Mouse (Mus musculus) liver, embryonic 14.5 days (tissue): ENCODE measurements around the gene Adamts13. TPM values are rescaled to one million over a fixed set of nuclear protein-coding genes. Genes with fewer than 3 reads are reported as not detected.
A peak's percentile ranks its signal among the peaks of the same experiment; 100 is the strongest.

ENCODE experiments used
- ATAC-seq: fragments of 200-750 bp; cut with Nextera tagmentation; 2 replicates; pipeline ENCODE4 v1.8.0; 2017; ENCODE audit warnings: moderate number of reproducible peaks, mild to moderate bottlenecking, moderate library complexity; ENCODE audit not compliant: insufficient read depth
- DNase-seq, 3 experiments: peaks; one replicate each; pipeline ENCODE4 v3.0.0-alpha.2; 2012 to 2013; ENCODE audit warnings: low read depth in 3 of 3, low spot score in 3 of 3
- H3K27ac ChIP-seq: fragments of 300-500 bp; sonication (generic); 2 replicates; pipeline ENCODE4 v1.5.1; 2014; ENCODE audit warnings: moderate library complexity, mild to moderate bottlenecking, control low read depth, inconsistent platforms
- H3K27me3 ChIP-seq: fragments of 300-500 bp; sonication (generic); 2 replicates; pipeline ENCODE4 v1.6.1; 2014; ENCODE audit warnings: mild to moderate bottlenecking, low read length, moderate library complexity; ENCODE audit not compliant: control insufficient read depth, insufficient read depth
- H3K36me3 ChIP-seq: fragments of 300-500 bp; sonication (generic); replicated peaks from 2 replicates; pipeline ENCODE4 v1.6.1; 2014; ENCODE audit warnings: low read depth; ENCODE audit not compliant: control insufficient read depth, insufficient read depth
- H3K4me1 ChIP-seq, 2 experiments: fragments of 200-500 bp in 1 of 2; fragments of 300-500 bp in 1 of 2; sonication (generic) in 1 of 2; replicated peaks; 2 replicates each; pipeline ENCODE4 v1.6.1; 2012 to 2014; ENCODE audit warnings: antibody characterized with exemption in 1 of 2, inconsistent platforms in 1 of 2, low read length in 1 of 2; ENCODE audit not compliant: control insufficient read depth in 2 of 2, insufficient read depth in 2 of 2
- H3K4me2 ChIP-seq: fragments of 300-500 bp; sonication (generic); 2 replicates; pipeline ENCODE4 v1.6.1; 2014; ENCODE audit warnings: low read depth, mild to moderate bottlenecking, control low read depth, moderate library complexity
- H3K4me3 ChIP-seq, 2 experiments: fragments of 200-500 bp in 1 of 2; fragments of 300-500 bp in 1 of 2; sonication (generic) in 1 of 2; 2 replicates each; pipeline ENCODE4 v1.5.1; 2012 to 2014; ENCODE audit warnings: low read depth in 2 of 2, low read length in 2 of 2, mild to moderate bottlenecking in 2 of 2, control low read depth in 1 of 2, inconsistent platforms in 1 of 2, moderate library complexity in 1 of 2; ENCODE audit not compliant: insufficient read depth in 1 of 2
- H3K9ac ChIP-seq: fragments of 300-500 bp; sonication (generic); replicated peaks from 2 replicates; pipeline ENCODE4 v1.6.1; 2014; ENCODE audit warnings: mild to moderate bottlenecking, control low read depth, moderate library complexity
- H3K9me3 ChIP-seq: fragments of 300-500 bp; sonication (generic); 2 replicates; pipeline ENCODE4 v1.6.1; 2016; ENCODE audit warnings: low read length, mixed read lengths; ENCODE audit not compliant: control insufficient read depth
- CTCF ChIP-seq: IDR thresholded peaks from 2 replicates; pipeline ENCODE4 v1.5.1; 2016; ENCODE audit warnings: antibody characterized with exemption, low read depth, control low read depth
- EP300 ChIP-seq: IDR thresholded peaks from 2 replicates; pipeline ENCODE4 v1.6.1; 2016; ENCODE audit warnings: antibody characterized with exemption, low read depth
- WGBS: fragments of 180-500 bp; shearing (Covaris S2); extraction: QIAGEN DNeasy Blood & Tissue Kit; methylation state at CpG from one replicate; pipeline ENCODE4 v1.1.7; 2014; ENCODE audit not compliant: insufficient replicate concordance; 5-methylcytosine and 5-hydroxymethylcytosine counted together
- polyA plus RNA-seq, 2 experiments: library from polyadenylated mRNA; depleted of rRNA in 1 of 2; stranded (reverse) in 1 of 2; unstranded in 1 of 2; fragments of >200 nt; fragmentation: Nextera tagmentation in 1 of 2; extraction: Ambion mirVana in 1 of 2; gene quantifications; 2 replicates each; pipeline versions ENCODE4 v1.2.1 to v1.2.3; 2012 to 2014

The Adamts13 gene
- polyA plus RNA-seq, 2 experiments = 0.89 to 1.8 TPM

GRCm38 (mm10) chr2:27039286-27039685 is 66.1 kb downstream of the Adamts13 start:
- TF ChIP-seq EP300 (no peak), CTCF (peak; percentile 58)
- H3K9ac ChIP-seq = no peak overlapping the region
- no peak overlapping the region for H3K4me2 ChIP-seq
- peaks cover 0 to 7% of the 10 kb centered on the region in 2 experiments; a peak in 1 of 4 replicates for H3K4me1 ChIP-seq
- no peaks in the 10 kb centered on the region for H3K9me3 ChIP-seq
- H3K4me3 ChIP-seq = no peak overlapping the region
- no peaks in the 10 kb centered on the region for H3K27me3 ChIP-seq
- H3K36me3 ChIP-seq = no peaks in the 10 kb centered on the region
- no peak for ATAC-seq
- WGBS = 0% methylated on average over 1 of the region's 1 CpGs
- no peak for DNase-seq
- H3K27ac ChIP-seq = no peak overlapping the region

- TF ChIP-seq EP300 (no peak), CTCF (no peak)
- H3K27ac ChIP-seq = no peak overlapping the region
- peak; percentile 70 for ATAC-seq
Observed at GRCm38 (mm10) chr2:27042131-27042844, 69.1 kb downstream of the Adamts13 start.

GRCm38 (mm10) chr2:27043461-27043860 is 70.2 kb downstream of the Adamts13 start:
- 22% methylated on average over 3 of the region's 3 CpGs for WGBS
- no peak overlapping the region for H3K4me3 ChIP-seq
- TF ChIP-seq CTCF (peak; percentile 85), EP300 (no peak)
- ATAC-seq (peak; percentile 50; the same call in 1 of the 2 replicates), DNase-seq (peak in 1 of 3 experiments; percentile 35)
- no peaks in the 10 kb centered on the region for H3K9me3 ChIP-seq
- H3K27ac ChIP-seq = no peak overlapping the region
- H3K4me1 ChIP-seq = peaks cover 0 to 9% of the 10 kb centered on the region in 2 experiments; a peak in 2 of 4 replicates
- no peaks in the 10 kb centered on the region for H3K27me3 ChIP-seq
- no peaks in the 10 kb centered on the region for H3K36me3 ChIP-seq
- H3K9ac ChIP-seq = no peak overlapping the region
- H3K4me2 ChIP-seq = no peak overlapping the region

More at GRCm38 (mm10) chr2:27042131-27042844, 69.1 kb downstream of the Adamts13 start:
- Histone ChIP-seq H3K36me3 (no peaks in the 10 kb centered on the region), H3K27me3 (no peaks in the 10 kb centered on the region), H3K4me1 (peaks cover 0 to 7% of the 10 kb centered on the region in 2 experiments; a peak in 1 of 4 replicates), H3K9me3 (no peaks in the 10 kb centered on the region), H3K4me3 (no peak overlapping the region), H3K4me2 (no peak overlapping the region), H3K9ac (no peak overlapping the region)
- WGBS = 48% methylated on average over 8 of the region's 8 CpGs
- peak in 1 of 3 experiments; percentile 25 for DNase-seq

- TF ChIP-seq EP300 (no peak), CTCF (no peak)
- Histone ChIP-seq H3K9ac (no peak overlapping the region), H3K9me3 (no peaks in the 10 kb centered on the region), H3K36me3 (no peaks in the 10 kb centered on the region), H3K27me3 (no peaks in the 10 kb centered on the region), H3K4me1 (peaks cover 0 to 9% of the 10 kb centered on the region in 2 experiments; a peak in 2 of 4 replicates), H3K4me3 (no peak overlapping the region), H3K27ac (no peak overlapping the region), H3K4me2 (no peak overlapping the region)
- 70% methylated on average over 4 of the region's 4 CpGs for WGBS
- DNase-seq (no peak), ATAC-seq (no peak)
Observed at GRCm38 (mm10) chr2:27044166-27044565, 71.0 kb downstream of the Adamts13 start.

GRCm38 (mm10) chr2:27044641-27045040 is 71.4 kb downstream of the Adamts13 start:
- DNase-seq (no peak), ATAC-seq (no peak)
- Histone ChIP-seq H3K4me2 (no peak overlapping the region), H3K36me3 (no peaks in the 10 kb centered on the region), H3K27me3 (no peaks in the 10 kb centered on the region), H3K9ac (no peak overlapping the region), H3K4me3 (no peak overlapping the region), H3K27ac (no peak overlapping the region), H3K4me1 (peaks cover 0 to 9% of the 10 kb centered on the region in 2 experiments; a peak in 2 of 4 replicates), H3K9me3 (no peaks in the 10 kb centered on the region)
- WGBS = 57% methylated on average over 3 of the region's 3 CpGs
- TF ChIP-seq EP300 = no peak
- TF ChIP-seq CTCF = no peak
